Mouse (Mus musculus) lung, postnatal 0 days (tissue): Measurements from ENCODE around the gene Epn1.

Source experiments
- CTCF ChIP-seq: IDR thresholded peaks from 2 replicates; pipeline ENCODE4 v1.5.1; 2016; ENCODE audit warnings: antibody characterized with exemption, mild to moderate bottlenecking
- EP300 ChIP-seq: IDR thresholded peaks from 2 replicates; pipeline ENCODE4 v1.6.1; 2016; ENCODE audit warnings: antibody characterized with exemption, mild to moderate bottlenecking, control low read depth

- TF ChIP-seq EP300 (0 out of 2 replicates have a peak, but pooled peaks have one; percentile 11), CTCF (no peak)
These were observed 17.6 kb upstream of the Epn1 start for GRCm38 (mm10) chr7:5062360-5063001.
